18 mouse cellular contexts compared by ENCODE assay signal in genomic region chr9:121867632-121868031, GRCm38 (mm10). TPM values are rescaled to one million over a fixed set of nuclear protein-coding genes. Genes with fewer than 3 reads are reported as not detected.
DNase-seq lines count a peak whose midpoint lies in the region; ATAC-seq and TF ChIP-seq lines count a peak whose summit lies in the region.
"Had no signal": no experiment of that assay in that cellular context is flagged by ENCODE, and none has a peak within 500 bp of the region (broad histone marks: within the 10 kb centered on the region; RNA-seq: fewer than 3 reads in every experiment).

No protein-coding gene starts in this region.

- no peak overlapping the region for H3K9ac ChIP-seq in heart, embryonic 15.5 days
- no peak overlapping the region for H3K9ac ChIP-seq in midbrain, embryonic 11.5 days (ENCODE audit: low read length)
- no peak overlapping the region for H3K9ac ChIP-seq in midbrain, embryonic 13.5 days (replicated peaks)
- no peak overlapping the region for H3K9ac ChIP-seq in lung, postnatal 0 days (replicated peaks; ENCODE audit: low read depth)
- H3K9ac ChIP-seq: neural tube, embryonic 12.5 days had no signal

- TF ChIP-seq EP300 in lung, postnatal 0 days (IDR thresholded peaks at IDR 0.05), result peak; percentile 52; the same call in 1 of the 2 replicates

- TF ChIP-seq CTCF in lung, postnatal 0 days (IDR thresholded peaks at IDR 0.05), result no peak
- TF ChIP-seq CTCF in left cerebral cortex, adult 2 months (IDR thresholded peaks at IDR 0.05), result no peak

- H3K4me3 ChIP-seq in heart, embryonic 15.5 days, result no peak overlapping the region
- H3K4me3 ChIP-seq in midbrain, embryonic 11.5 days (ENCODE audit: low read depth, low read length), result no peak overlapping the region
- H3K4me3 ChIP-seq in midbrain, embryonic 13.5 days (replicated peaks), result no peak overlapping the region
- H3K4me3 ChIP-seq in lung, postnatal 0 days (ENCODE audit: low read depth, low read length), result no peak overlapping the region
- H3K4me3 ChIP-seq in left cerebral cortex, adult 2 months, result no peak overlapping the region
- H3K4me3 ChIP-seq: embryonic facial prominence, embryonic 10.5 days; limb, embryonic 10.5 days; neural tube, embryonic 12.5 days had no signal

- no peak overlapping the region for H3K4me2 ChIP-seq in heart, embryonic 15.5 days
- H3K4me2 ChIP-seq in midbrain, embryonic 11.5 days, result no peak overlapping the region
- no peak overlapping the region for H3K4me2 ChIP-seq in midbrain, embryonic 13.5 days (replicated peaks)
- H3K4me2 ChIP-seq in lung, postnatal 0 days (replicated peaks; ENCODE audit: low read depth, low read length), result no peak overlapping the region
- H3K4me2 ChIP-seq: neural tube, embryonic 12.5 days had no signal

- 65% methylated on average over 6 of the region's 6 CpGs for WGBS in heart, embryonic 15.5 days
- 96% methylated on average over 6 of the region's 6 CpGs for WGBS in midbrain, embryonic 11.5 days
- 93% methylated on average over 6 of the region's 6 CpGs for WGBS in midbrain, embryonic 13.5 days
- 47% methylated on average over 6 of the region's 6 CpGs for WGBS in lung, postnatal 0 days

- H3K27me3 ChIP-seq in heart, embryonic 15.5 days, result no peaks in the 10 kb centered on the region
- H3K27me3 ChIP-seq in midbrain, embryonic 11.5 days (ENCODE audit: control insufficient read depth, insufficient read depth, low read length), result no peaks in the 10 kb centered on the region
- H3K27me3 ChIP-seq in midbrain, embryonic 13.5 days, result no peaks in the 10 kb centered on the region
- H3K27me3 ChIP-seq in lung, postnatal 0 days (replicated peaks; ENCODE audit: insufficient read depth, low read length), result no peaks in the 10 kb centered on the region

- intact Hi-C loops in left cerebral cortex, adult 2 months (cut with DNase I), result no loop called here
- intact Hi-C loops in left cerebral cortex, postnatal 4 days (cut with DNase I), result no loop called here

- 0 out of 2 replicates have a peak, but pooled peaks have one; percentile 43 for ATAC-seq in heart, embryonic 15.5 days (replicated peaks; ENCODE audit: insufficient number of reproducible peaks, insufficient read depth, low FRiP score, low read depth)
- ATAC-seq in midbrain, embryonic 11.5 days (ENCODE audit: low FRiP score), result no peak
- ATAC-seq in midbrain, embryonic 13.5 days, result no peak
- peak; percentile 67 for ATAC-seq in lung, postnatal 0 days
- ATAC-seq: hindbrain, embryonic 16.5 days had no signal

- no peak for DNase-seq in heart, adult 8-10 months (ENCODE audit: low spot score)
- DNase-seq in midbrain, embryonic 11.5 days (ENCODE audit: low spot score, missing footprints), result peak; percentile 28
- peak; percentile 89 for DNase-seq in lung, postnatal 0 days (ENCODE audit: low spot score)
- DNase-seq in left cerebral cortex, adult 2 months (ENCODE audit: extremely low spot score in 1 of 2, low spot score in 2 of 2), result no peak
- no peak for DNase-seq in left cerebral cortex, postnatal 4 days
- DNase-seq: cerebellum, adult 9-10 months; layer of hippocampus, adult 9-11 months; midbrain, embryonic 14.5 days had no signal

- peak overlapping the region; percentile 40; the same call in 1 of the 2 replicates for H3K27ac ChIP-seq in heart, embryonic 15.5 days
- no peak overlapping the region for H3K27ac ChIP-seq in midbrain, embryonic 11.5 days (ENCODE audit: low read depth, low read length)
- H3K27ac ChIP-seq in midbrain, embryonic 13.5 days, result no peak overlapping the region
- peak overlapping the region; percentile 62 for H3K27ac ChIP-seq in lung, postnatal 0 days (ENCODE audit: low read length)
- no peak overlapping the region for H3K27ac ChIP-seq in left cerebral cortex, adult 2 months
- H3K27ac ChIP-seq: embryonic facial prominence, embryonic 10.5 days; limb, embryonic 10.5 days; neural tube, embryonic 12.5 days had no signal

- H3K9me3 ChIP-seq in heart, embryonic 15.5 days (replicated peaks), result no peaks in the 10 kb centered on the region
- no peaks in the 10 kb centered on the region for H3K9me3 ChIP-seq in midbrain, embryonic 11.5 days (ENCODE audit: control insufficient read depth, low read length)
- no peaks in the 10 kb centered on the region for H3K9me3 ChIP-seq in midbrain, embryonic 13.5 days
- H3K9me3 ChIP-seq in lung, postnatal 0 days (ENCODE audit: low read length), result no peaks in the 10 kb centered on the region
- H3K9me3 ChIP-seq: embryonic facial prominence, embryonic 10.5 days; limb, embryonic 10.5 days; neural tube, embryonic 12.5 days had no signal

- no peaks in the 10 kb centered on the region for H3K4me1 ChIP-seq in heart, embryonic 15.5 days (replicated peaks)
- H3K4me1 ChIP-seq in midbrain, embryonic 11.5 days (ENCODE audit: control insufficient read depth, insufficient read depth, low read length), result no peaks in the 10 kb centered on the region
- H3K4me1 ChIP-seq in midbrain, embryonic 13.5 days (replicated peaks), result peaks cover 3% of the 10 kb centered on the region; the same call in 1 of the 2 replicates
- no peaks in the 10 kb centered on the region; the same call in 1 of the 2 replicates for H3K4me1 ChIP-seq in lung, postnatal 0 days (ENCODE audit: insufficient read depth, low read depth, low read length)

- H3K36me3 ChIP-seq in heart, embryonic 15.5 days, result no peaks in the 10 kb centered on the region
- no peaks in the 10 kb centered on the region for H3K36me3 ChIP-seq in midbrain, embryonic 11.5 days (ENCODE audit: control insufficient read depth, insufficient read depth, low read length)
- H3K36me3 ChIP-seq in midbrain, embryonic 13.5 days, result no peaks in the 10 kb centered on the region
- H3K36me3 ChIP-seq in lung, postnatal 0 days (ENCODE audit: insufficient read depth, low read length), result no peaks in the 10 kb centered on the region
- H3K36me3 ChIP-seq: embryonic facial prominence, embryonic 10.5 days; limb, embryonic 10.5 days; neural tube, embryonic 12.5 days had no signal

RNA-seq across cellular contexts. Expression of gene Higd1a, which starts 9.5 kb away (rescaled TPM):
- 206 and 251 TPM in 2 replicates for polyA plus RNA-seq in heart, embryonic 15.5 days (2015; fragmentation: Nextera tagmentation; extraction: Ambion mirVana)
- total RNA-seq in heart, adult 8-10 months (2022), result 100 to 1,000 TPM; 186 to 221 (median 198) TPM
- polyA plus RNA-seq in midbrain, embryonic 11.5 days (2014; fragmentation: Nextera tagmentation; extraction: Ambion mirVana), result 159 and 170 TPM in 2 replicates
- 146 TPM in 2 replicates for polyA plus RNA-seq in midbrain, embryonic 13.5 days (2015; fragmentation: Nextera tagmentation; extraction: Ambion mirVana)
- polyA plus RNA-seq in lung, postnatal 0 days (2015; fragmentation: Nextera tagmentation; extraction: Ambion mirVana), result 164 and 206 TPM in 2 replicates
- total RNA-seq in left cerebral cortex, adult 2 months (2021), result 10 to 100 TPM; 90.3 to 93.7 TPM
- total RNA-seq in left cerebral cortex, postnatal 4 days (2021), result 10 to 100 TPM; 55.9 to 58.7 TPM

RNA-seq across cellular contexts. Expression of gene Ccdc13, which starts 28.4 kb away (rescaled TPM):
- 0.23 TPM in 1 of 2 replicates, not detected in the other for polyA plus RNA-seq in heart, embryonic 15.5 days (2015; fragmentation: Nextera tagmentation; extraction: Ambion mirVana)
- total RNA-seq in heart, adult 8-10 months (2022), result under 1 TPM in 2 of 4 experiments, not detected in 2; 0.12 to 0.27 TPM
- 1.5 and 2.0 TPM in 2 replicates for polyA plus RNA-seq in midbrain, embryonic 11.5 days (2014; fragmentation: Nextera tagmentation; extraction: Ambion mirVana)
- 2.8 and 5.0 TPM in 2 replicates for polyA plus RNA-seq in midbrain, embryonic 13.5 days (2015; fragmentation: Nextera tagmentation; extraction: Ambion mirVana)
- 1.8 and 2.0 TPM in 2 replicates for polyA plus RNA-seq in lung, postnatal 0 days (2015; fragmentation: Nextera tagmentation; extraction: Ambion mirVana)
- 1 to 10 TPM; 5.7 to 6.2 TPM for total RNA-seq in left cerebral cortex, adult 2 months (2021)
- 1 to 10 TPM; 3.9 to 4.3 TPM for total RNA-seq in left cerebral cortex, postnatal 4 days (2021)
- total RNA-seq: granulocyte monocyte progenitor cell, adult 5-6 weeks; MEL had no signal
- polyA plus RNA-seq: liver, embryonic 16.5 days had no signal

RNA-seq across cellular contexts. Expression of gene Ackr2, which starts 30.5 kb away (rescaled TPM):
- polyA plus RNA-seq in heart, embryonic 15.5 days (2015; fragmentation: Nextera tagmentation; extraction: Ambion mirVana), result 1.2 and 2.0 TPM in 2 replicates
- 1 to 10 TPM in 3 of 4 experiments, under 1 TPM in 1; 0.87 to 2.2 (median 1.3) TPM for total RNA-seq in heart, adult 8-10 months (2022)
- 1.6 and 1.7 TPM in 2 replicates for polyA plus RNA-seq in midbrain, embryonic 11.5 days (2014; fragmentation: Nextera tagmentation; extraction: Ambion mirVana)
- polyA plus RNA-seq in midbrain, embryonic 13.5 days (2015; fragmentation: Nextera tagmentation; extraction: Ambion mirVana), result 2.1 and 2.2 TPM in 2 replicates
- 14.8 and 16.2 TPM in 2 replicates for polyA plus RNA-seq in lung, postnatal 0 days (2015; fragmentation: Nextera tagmentation; extraction: Ambion mirVana)
- 1 to 10 TPM; 6.9 to 7.9 TPM for total RNA-seq in left cerebral cortex, adult 2 months (2021)
- 1 to 10 TPM; 1.7 to 4.3 TPM for total RNA-seq in left cerebral cortex, postnatal 4 days (2021)
- total RNA-seq: granulocyte monocyte progenitor cell, adult 5-6 weeks; MEL had no signal

RNA-seq across cellular contexts. Expression of gene Cyp8b1, which starts 48.5 kb away (rescaled TPM):
- not detected in 2 replicates for polyA plus RNA-seq in heart, embryonic 15.5 days (2015; fragmentation: Nextera tagmentation; extraction: Ambion mirVana)
- not detected for total RNA-seq in heart, adult 8-10 months (2022)
- polyA plus RNA-seq in midbrain, embryonic 11.5 days (2014; fragmentation: Nextera tagmentation; extraction: Ambion mirVana), result not detected in 2 replicates
- not detected in 2 replicates for polyA plus RNA-seq in midbrain, embryonic 13.5 days (2015; fragmentation: Nextera tagmentation; extraction: Ambion mirVana)
- 0.10 and 0.18 TPM in 2 replicates for polyA plus RNA-seq in lung, postnatal 0 days (2015; fragmentation: Nextera tagmentation; extraction: Ambion mirVana)
- total RNA-seq in left cerebral cortex, adult 2 months (2021), result not detected
- total RNA-seq in left cerebral cortex, postnatal 4 days (2021), result not detected
- total RNA-seq: granulocyte monocyte progenitor cell, adult 5-6 weeks; MEL had no signal
- polyA plus RNA-seq: brain, embryonic 14.5 days; embryonic facial prominence, embryonic 10.5 days; hindbrain, embryonic 16.5 days; limb, embryonic 10.5 days; midbrain, embryonic 14.5 days; neural tube, embryonic 12.5 days had no signal

Comparison
In these comparisons a context has a peak if more than half of its experiments do, and no peak if none do; other contexts are left out.
1. ATAC-seq: peak in heart, embryonic 15.5 days (single experiment) and lung, postnatal 0 days (single experiment); none in midbrain, embryonic 11.5 days (single experiment) and midbrain, embryonic 13.5 days (single experiment).
2. H3K27ac ChIP-seq: peak in heart, embryonic 15.5 days (single experiment) and lung, postnatal 0 days (single experiment); none in midbrain, embryonic 11.5 days (single experiment), midbrain, embryonic 13.5 days (single experiment) and left cerebral cortex, adult 2 months (single experiment).
3. DNase-seq: peak in midbrain, embryonic 11.5 days (single experiment) and lung, postnatal 0 days (single experiment); none in heart, adult 8-10 months (single experiment), left cerebral cortex, adult 2 months (0 of 2) and left cerebral cortex, postnatal 4 days (single experiment).